In the genomic region with DNA sequence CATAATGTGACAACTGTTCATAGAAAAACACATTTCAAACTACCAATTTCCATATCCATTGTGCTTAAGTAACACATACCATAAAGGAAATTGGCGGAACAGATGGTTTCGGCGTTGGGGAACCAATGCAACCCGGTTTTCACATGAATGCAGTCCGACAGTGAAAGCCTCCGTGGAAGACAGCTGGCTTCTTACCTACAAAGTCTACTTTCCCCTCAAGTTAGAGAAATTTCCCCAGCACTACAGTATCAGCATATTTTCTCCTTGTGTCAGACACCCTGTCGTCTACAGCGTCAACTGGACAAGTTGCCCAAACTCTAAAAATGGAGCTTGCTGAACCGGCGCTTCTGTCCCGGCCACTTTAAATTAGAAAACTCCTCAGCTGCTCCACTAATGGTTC, we compare ENCODE assay signal across 10 mouse cellular contexts.
DNase-seq lines count a peak whose midpoint lies in the region; ATAC-seq and TF ChIP-seq lines count a peak whose summit lies in the region.
"Had no signal": no experiment of that assay in that cellular context is flagged by ENCODE, and none has a peak within 500 bp of the region (broad histone marks: within the 10 kb centered on the region; RNA-seq: fewer than 3 reads in every experiment).

No protein-coding gene starts in this region.

- TF ChIP-seq POLR2A in limb, embryonic 14.5 days (IDR thresholded peaks at IDR 0.05; ENCODE audit: borderline replicate concordance, extremely low read depth, insufficient read depth, insufficient read length) = no peak

- intact Hi-C loops in left cerebral cortex, adult 2 months (cut with DNase I) = no loop called here
- intact Hi-C loops in left cerebral cortex, postnatal 14 days (cut with DNase I) = no loop called here

- no peaks in the 10 kb centered on the region for H3K36me3 ChIP-seq in limb, embryonic 14.5 days (ENCODE audit: control insufficient read depth, insufficient read depth, low read length)
- no peaks in the 10 kb centered on the region for H3K36me3 ChIP-seq in intestine, embryonic 15.5 days

- no peak overlapping the region for H3K9ac ChIP-seq in limb, embryonic 14.5 days (ENCODE audit: low read depth, low read length, severe bottlenecking)
- H3K9ac ChIP-seq in intestine, embryonic 15.5 days = no peak overlapping the region

- H3K27ac ChIP-seq in left cerebral cortex, adult 2 months = no peak overlapping the region
- 0 out of 2 replicates have a peak overlapping the region, but pooled peaks have one; percentile 8 for H3K27ac ChIP-seq in limb, embryonic 14.5 days (replicated peaks; ENCODE audit: low read depth, low read length)
- H3K27ac ChIP-seq in intestine, embryonic 15.5 days = no peak overlapping the region

- H3K4me2 ChIP-seq in limb, embryonic 14.5 days (replicated peaks; ENCODE audit: low read depth, low read length, severe bottlenecking) = no peak overlapping the region
- H3K4me2 ChIP-seq in intestine, embryonic 15.5 days (replicated peaks) = no peak overlapping the region

- H3K9me3 ChIP-seq in limb, embryonic 14.5 days (ENCODE audit: control insufficient read depth, low read length) = no peaks in the 10 kb centered on the region
- no peaks in the 10 kb centered on the region for H3K9me3 ChIP-seq in intestine, embryonic 15.5 days

- H3K4me1 ChIP-seq in limb, embryonic 14.5 days (ENCODE audit: control insufficient read depth, insufficient read depth, low read length) = peaks cover 27% of the 10 kb centered on the region
- H3K4me1 ChIP-seq in intestine, embryonic 15.5 days (replicated peaks) = peaks cover 4% of the 10 kb centered on the region; the same call in 1 of the 2 replicates

- no peak for DNase-seq in frontal cortex, postnatal 14 days (ENCODE audit: low spot score in 2 of 2)
- no peak for DNase-seq in left cerebral cortex, adult 2 months (ENCODE audit: extremely low spot score in 1 of 2, low spot score in 2 of 2)
- no peak for DNase-seq in left cerebral cortex, postnatal 14 days (ENCODE audit: low spot score in 2 of 2)
- no peak for DNase-seq in limb, embryonic 14.5 days (ENCODE audit: low spot score)
- DNase-seq in retina, postnatal 1 day = peak; percentile 58
- DNase-seq in adrenal gland, adult 8-10 months = no peak
- DNase-seq: lung, postnatal 10 days had no signal

- ATAC-seq in frontal cortex, adult (ENCODE audit: low TSS enrichment) = peak; percentile 74
- ATAC-seq in limb, embryonic 14.5 days (ENCODE audit: low FRiP score, low read depth) = no peak
- ATAC-seq in intestine, embryonic 15.5 days = no peak
- ATAC-seq: intestine, embryonic 16.5 days had no signal

- no peaks in the 10 kb centered on the region for H3K27me3 ChIP-seq in limb, embryonic 14.5 days (ENCODE audit: control insufficient read depth, insufficient read depth, low read length)
- no peaks in the 10 kb centered on the region for H3K27me3 ChIP-seq in intestine, embryonic 15.5 days (replicated peaks)

- WGBS in limb, embryonic 14.5 days = 72% methylated on average over 11 of the region's 11 CpGs
- WGBS in intestine, embryonic 15.5 days = 91% methylated on average over 11 of the region's 11 CpGs

- TF ChIP-seq CTCF in left cerebral cortex, adult 2 months (IDR thresholded peaks at IDR 0.05) = no peak

- peak overlapping the region; percentile 5; the same call in 1 of the 2 replicates for H3K4me3 ChIP-seq in left cerebral cortex, adult 2 months
- H3K4me3 ChIP-seq in limb, embryonic 14.5 days (replicated peaks; ENCODE audit: low read length) = no peak overlapping the region
- H3K4me3 ChIP-seq in intestine, embryonic 15.5 days (replicated peaks) = no peak overlapping the region
